Mouse (Mus musculus) bone marrow, adult 2 months (tissue): ENCODE results near the gene Adam22. TPM values are rescaled to one million over a fixed set of nuclear protein-coding genes. Genes with fewer than 3 reads are reported as not detected.
"Not testable (repeated sequence)": the region's sequence is repeated elsewhere in the genome, so short reads cannot be mapped to it uniquely, and the experiment has no call there.

ENCODE experiments used
- H3K27ac ChIP-seq: fragments of 200-500 bp; 2 replicates; pipeline ENCODE4 v1.5.1; 2012; ENCODE audit warnings: low read depth, mild to moderate bottlenecking, control low read depth, inconsistent platforms, low read length; ENCODE audit not compliant: control insufficient read depth, poor library complexity, insufficient read depth
- H3K4me1 ChIP-seq: fragments of 200-500 bp; 2 replicates; pipeline ENCODE4 v1.6.1; 2011; ENCODE audit warnings: low read length; ENCODE audit not compliant: control insufficient read depth, insufficient read depth
- H3K4me3 ChIP-seq: fragments of 200-500 bp; replicated peaks from 2 replicates; pipeline ENCODE3; 2011; ENCODE audit warnings: mild to moderate bottlenecking, low read depth, low read length, control low read depth; ENCODE audit not compliant: control insufficient read depth
- CTCF ChIP-seq: fragments of 200-500 bp; IDR thresholded peaks from 2 replicates; pipeline ENCODE4 v1.5.1; 2011; ENCODE audit warnings: low read length, control low read depth; ENCODE audit not compliant: control insufficient read depth, insufficient read depth
- POLR2A ChIP-seq: fragments of 200-500 bp; IDR thresholded peaks from 2 replicates; pipeline ENCODE4 v1.6.1; 2011; ENCODE audit warnings: low read depth, mild to moderate bottlenecking, control low read depth, low read length, borderline replicate concordance; ENCODE audit not compliant: control insufficient read depth
- WGBS: fragments of 180-500 bp; shearing (Covaris S2); methylation state at CpG from one replicate; pipeline ENCODE4 v1.1.7; 2018; 5-methylcytosine and 5-hydroxymethylcytosine counted together
- polyA plus RNA-seq: library from polyadenylated mRNA; stranded (reverse); fragments of >200 nt; gene quantifications from 2 replicates; pipeline ENCODE4 v1.2.4, GENCODE M21; 2011; ENCODE audit warnings: low replicate concordance; ENCODE audit not compliant: missing spikeins, insufficient read depth, insufficient read length

Adam22 gene
- polyA plus RNA-seq, 1 experiment = 0.97 TPM

DNA sequence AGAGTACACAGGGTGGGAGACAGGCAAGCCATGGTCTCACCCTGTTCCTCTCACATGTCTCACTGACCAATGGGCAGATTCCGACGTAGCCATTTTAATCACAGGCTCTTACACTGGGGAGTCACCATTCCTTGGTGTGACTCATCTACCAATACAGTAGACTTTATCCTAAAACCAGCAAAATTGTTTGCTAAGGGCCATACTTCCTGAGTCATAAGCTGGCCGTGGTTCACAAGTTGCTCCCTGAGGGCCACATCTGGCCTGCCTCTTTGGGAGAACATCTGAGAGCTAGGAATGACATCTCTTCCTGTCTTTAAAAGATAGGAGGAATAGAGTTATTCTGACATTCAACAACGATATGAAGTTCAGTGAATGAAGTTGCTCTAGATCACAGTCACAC is 314.1 kb downstream of the Adam22 start:
- 83% methylated on average over 4 of the region's 4 CpGs for WGBS
- TF ChIP-seq POLR2A = no peak
- TF ChIP-seq CTCF = no peak
- no peaks in the 10 kb centered on the region; the same call in none of the 2 replicates for H3K4me1 ChIP-seq
- H3K4me3 ChIP-seq = no peak overlapping the region
- no peak overlapping the region for H3K27ac ChIP-seq

DNA sequence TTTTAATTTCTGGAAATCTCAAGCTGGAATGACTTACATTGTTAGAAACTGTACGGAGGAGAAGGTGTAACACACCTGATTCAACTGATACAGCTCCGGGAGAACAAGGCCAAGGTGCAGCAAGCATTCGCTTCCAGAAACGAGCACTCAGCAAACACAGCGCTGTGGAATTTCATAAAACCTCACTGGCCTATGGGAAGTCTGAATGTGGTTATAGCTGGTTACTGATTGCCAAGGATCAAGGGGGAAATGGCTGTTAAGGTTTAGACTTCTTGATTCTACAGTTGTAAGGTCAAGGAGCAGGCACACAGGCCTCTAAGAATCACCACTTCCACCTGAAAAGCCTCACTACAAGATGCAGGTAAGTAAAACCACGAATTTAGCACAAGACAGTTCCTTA is 322.1 kb downstream of the Adam22 start, which contains the start of gene Sri:
TSS of gene Sri (plus strand) at position 224 of the 400 bp plus-strand sequence.
- 72% methylated on average over 6 of the region's 6 CpGs for WGBS
- TF ChIP-seq POLR2A (no peak), CTCF (no peak)
- no peak within 1 kb of the TSS for H3K4me3 ChIP-seq
- no peak within 1 kb of the TSS for H3K27ac ChIP-seq
- H3K4me1 ChIP-seq = no peaks in the 10 kb centered on the region; the same call in 1 of the 2 replicates

DNA sequence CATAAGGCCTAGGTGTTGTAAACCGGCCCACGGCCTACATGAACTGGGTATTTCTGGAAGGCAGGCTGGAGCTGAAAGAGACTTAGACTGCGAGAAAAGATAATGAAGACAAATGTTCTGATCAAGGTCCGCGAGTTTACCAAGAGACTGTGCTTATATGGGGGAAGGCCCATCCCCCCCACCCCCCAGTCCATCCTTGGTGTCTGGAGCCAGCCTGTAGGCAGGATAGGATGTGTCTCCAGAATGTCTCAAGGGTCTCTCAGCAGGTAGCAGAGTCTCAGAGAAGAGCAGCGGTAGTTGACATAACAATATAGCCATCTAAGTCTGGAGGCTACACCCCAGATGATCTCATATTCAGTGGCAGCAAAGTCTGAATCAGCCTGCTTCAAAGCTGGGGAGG is 333.4 kb downstream of the Adam22 start:
- H3K27ac ChIP-seq, H3K4me3 ChIP-seq, H3K4me1 ChIP-seq: not testable (repeated sequence)
- WGBS = 86% methylated on average over 6 of the region's 6 CpGs

Other genes with a start within 250 kb of the Adam22 start
- gene Dbf4, start 54.6 kb upstream of the Adam22 start, polyA plus RNA-seq = 32.4 and 49.5 TPM in 2 replicates
- 4.5 and 7.3 TPM in 2 replicates for gene Slc25a40, start 54.7 kb upstream of the Adam22 start, polyA plus RNA-seq